Mouse (Mus musculus) bone marrow, adult 2 months (tissue): ENCODE measurements around the gene Usmg5. TPM values are rescaled to one million over a fixed set of nuclear protein-coding genes. Genes with fewer than 3 reads are reported as not detected.
"Not testable (repeated sequence)": the region's sequence is repeated elsewhere in the genome, so short reads cannot be mapped to it uniquely, and the experiment has no call there.

Source experiments
- H3K27ac ChIP-seq: fragments of 200-500 bp; 2 replicates; pipeline ENCODE4 v1.5.1; 2012; ENCODE audit warnings: low read depth, mild to moderate bottlenecking, control low read depth, inconsistent platforms, low read length; ENCODE audit not compliant: control insufficient read depth, poor library complexity, insufficient read depth
- H3K4me1 ChIP-seq: fragments of 200-500 bp; 2 replicates; pipeline ENCODE4 v1.6.1; 2011; ENCODE audit warnings: low read length; ENCODE audit not compliant: control insufficient read depth, insufficient read depth
- H3K4me3 ChIP-seq: fragments of 200-500 bp; replicated peaks from 2 replicates; pipeline ENCODE3; 2011; ENCODE audit warnings: mild to moderate bottlenecking, low read depth, low read length, control low read depth; ENCODE audit not compliant: control insufficient read depth
- CTCF ChIP-seq: fragments of 200-500 bp; IDR thresholded peaks from 2 replicates; pipeline ENCODE4 v1.5.1; 2011; ENCODE audit warnings: low read length, control low read depth; ENCODE audit not compliant: control insufficient read depth, insufficient read depth
- POLR2A ChIP-seq: fragments of 200-500 bp; IDR thresholded peaks from 2 replicates; pipeline ENCODE4 v1.6.1; 2011; ENCODE audit warnings: low read depth, mild to moderate bottlenecking, control low read depth, low read length, borderline replicate concordance; ENCODE audit not compliant: control insufficient read depth
- WGBS: fragments of 180-500 bp; shearing (Covaris S2); methylation state at CpG from one replicate; pipeline ENCODE4 v1.1.7; 2018; 5-methylcytosine and 5-hydroxymethylcytosine counted together
- polyA plus RNA-seq: library from polyadenylated mRNA; stranded (reverse); fragments of >200 nt; gene quantifications from 2 replicates; pipeline ENCODE4 v1.2.4, GENCODE M21; 2011; ENCODE audit warnings: low replicate concordance; ENCODE audit not compliant: missing spikeins, insufficient read depth, insufficient read length

Usmg5 gene
- 225 and 341 TPM in 2 replicates for polyA plus RNA-seq

GRCm38 (mm10) chr19:47090550-47091156 lies at the start of gene Usmg5, which contains the start of gene Pdcd11:
TSS of gene Usmg5 (minus strand) at chr19:47090647.
TSS of gene Pdcd11 (plus strand) at chr19:47090768.
- peak within 1 kb of the TSS; percentile 38 for H3K27ac ChIP-seq
- under 1% methylated on average over 56 of the region's 56 CpGs for WGBS
- peak within 1 kb of the TSS; percentile 77 for H3K4me3 ChIP-seq
- H3K4me1 ChIP-seq: peaks cover 1% of the 10 kb centered on the region; the same call in 1 of the 2 replicates
- TF ChIP-seq CTCF (no peak), POLR2A (peak; percentile 82)

GRCm38 (mm10) chr19:47139611-47140010 lies 49.2 kb upstream of the Usmg5 start:
- not testable (repeated sequence) for H3K4me3 ChIP-seq, H3K27ac ChIP-seq, H3K4me1 ChIP-seq
- 69% methylated on average over 7 of the region's 7 CpGs for WGBS

- TF ChIP-seq POLR2A (peak; percentile 63; the same call in 1 of the 2 replicates), CTCF (no peak)
- H3K4me1 ChIP-seq: peaks cover 9% of the 10 kb centered on the region; the same call in 1 of the 2 replicates
- peak within 1 kb of the TSS; percentile 65 for H3K4me3 ChIP-seq
- peak within 1 kb of the TSS; percentile 74 for H3K27ac ChIP-seq
- under 1% methylated on average over 28 of the region's 28 CpGs for WGBS
Observed at GRCm38 (mm10) chr19:47137771-47138421, 47.4 kb upstream of the Usmg5 start, which contains the start of gene Calhm2. TSS of gene Calhm2 (minus strand) at chr19:47138294.

GRCm38 (mm10) chr19:47137051-47137581 lies 46.7 kb upstream of the Usmg5 start:
- Histone ChIP-seq H3K4me3 (peak overlapping the region; percentile 65), H3K27ac (peak overlapping the region; percentile 74), H3K4me1 (peaks cover 9% of the 10 kb centered on the region; the same call in 1 of the 2 replicates)
- under 1% methylated on average over 6 of the region's 6 CpGs for WGBS
- TF ChIP-seq POLR2A (peak; percentile 50; the same call in 1 of the 2 replicates), CTCF (no peak)

- no peak for TF ChIP-seq CTCF
- no peak for TF ChIP-seq POLR2A
- H3K4me3 ChIP-seq: no peak overlapping the region
- 71% methylated on average over 5 of the region's 5 CpGs for WGBS
- H3K27ac ChIP-seq: no peak overlapping the region
- H3K4me1 ChIP-seq: peaks cover 9% of the 10 kb centered on the region; the same call in 1 of the 2 replicates
Observed at GRCm38 (mm10) chr19:47136170-47136569, 45.7 kb upstream of the Usmg5 start.

GRCm38 (mm10) chr19:47135568-47135967 lies 45.1 kb upstream of the Usmg5 start:
- Histone ChIP-seq H3K27ac (no peak overlapping the region), H3K4me3 (no peak overlapping the region), H3K4me1 (peaks cover 9% of the 10 kb centered on the region; the same call in 1 of the 2 replicates)
- no peak for TF ChIP-seq CTCF
- TF ChIP-seq POLR2A: no peak
- WGBS: 79% methylated on average over 17 of the region's 17 CpGs

GRCm38 (mm10) chr19:47133161-47133560 lies 42.7 kb upstream of the Usmg5 start:
- H3K4me3 ChIP-seq: peak overlapping the region; percentile 53
- peak overlapping the region; percentile 81 for H3K27ac ChIP-seq
- 9% methylated on average over 7 of the region's 7 CpGs for WGBS
- peaks cover 7% of the 10 kb centered on the region; the same call in 1 of the 2 replicates for H3K4me1 ChIP-seq
- no peak; the same call in 1 of the 2 replicates for TF ChIP-seq POLR2A
- no peak for TF ChIP-seq CTCF

GRCm38 (mm10) chr19:47130551-47131125 lies 40.2 kb upstream of the Usmg5 start:
- 91% methylated on average over 15 of the region's 15 CpGs for WGBS
- TF ChIP-seq POLR2A (no peak), CTCF (no peak)

More at GRCm38 (mm10) chr19:47130551-47131125, 40.2 kb upstream of the Usmg5 start:
- Histone ChIP-seq H3K27ac (no peak overlapping the region), H3K4me1 (peaks cover 5% of the 10 kb centered on the region; the same call in 1 of the 2 replicates), H3K4me3 (no peak overlapping the region)
